Mouse (Mus musculus): ENCODE measurements around the gene Lama1.

GRCm38 (mm10) chr17:67678576-67678975 lies 18.5 kb upstream of the Lama1 start:
- TF ChIP-seq CTCF (IDR thresholded peaks at IDR 0.05; ENCODE audit: low read depth) (no peak), EP300 (IDR thresholded peaks at IDR 0.05; ENCODE audit: low read depth) (no peak)

All from liver, embryonic 14.5 days (tissue).